Mouse (Mus musculus): ENCODE results near the gene Dhx8.

GRCm38 (mm10) chr11:101758431-101758830, 25.7 kb downstream of the Dhx8 start:
- TF ChIP-seq GATA1 (IDR thresholded peaks at IDR 0.05; ENCODE audit: borderline replicate concordance, low read length) (no peak), FLI1 (IDR thresholded peaks at IDR 0.05; ENCODE audit: low read length) (no peak)

Measured in megakaryocyte, embryonic 14.5 days (primary cell).